Mouse (Mus musculus): Measurements from ENCODE around the gene Foxn3.

The Foxn3 gene

GRCm38 (mm10) chr12:99390429-99390828, 173.0 kb downstream of the Foxn3 start:
- no peak for DNase-seq (ENCODE audit: low spot score in 2 of 2)

GRCm38 (mm10) chr12:99389244-99389643, 174.1 kb downstream of the Foxn3 start:
- no peak for DNase-seq (ENCODE audit: low spot score in 2 of 2)

GRCm38 (mm10) chr12:99385897-99386834, 177.2 kb downstream of the Foxn3 start:
- DNase-seq (ENCODE audit: low spot score in 2 of 2): no peak

GRCm38 (mm10) chr12:99385073-99385472, 178.3 kb downstream of the Foxn3 start:
- DNase-seq (ENCODE audit: low spot score in 2 of 2): no peak

GRCm38 (mm10) chr12:99381317-99381716, 182.1 kb downstream of the Foxn3 start:
- DNase-seq (ENCODE audit: low spot score in 2 of 2): no peak

- DNase-seq (ENCODE audit: low spot score in 2 of 2): no peak
Measured at GRCm38 (mm10) chr12:99380855-99381262, 182.5 kb downstream of the Foxn3 start.

GRCm38 (mm10) chr12:99380124-99380523, 183.3 kb downstream of the Foxn3 start:
- DNase-seq (ENCODE audit: low spot score in 2 of 2): no peak

GRCm38 (mm10) chr12:99378284-99378683, 185.1 kb downstream of the Foxn3 start:
- no peak for DNase-seq (ENCODE audit: low spot score in 2 of 2)

GRCm38 (mm10) chr12:99377705-99378104, 185.7 kb downstream of the Foxn3 start:
- DNase-seq (ENCODE audit: low spot score in 2 of 2): no peak

- no peak for DNase-seq (ENCODE audit: low spot score in 2 of 2)
Measured at GRCm38 (mm10) chr12:99377069-99377468, 186.3 kb downstream of the Foxn3 start.

GRCm38 (mm10) chr12:99375878-99376454, 187.4 kb downstream of the Foxn3 start:
- peak in 1 of 2 experiments; percentile 53 for DNase-seq (ENCODE audit: low spot score in 2 of 2)

- no peak for DNase-seq (ENCODE audit: low spot score in 2 of 2)
Measured at GRCm38 (mm10) chr12:99375426-99375825, 188.0 kb downstream of the Foxn3 start.

- peak; percentile 76 to 82 for DNase-seq (ENCODE audit: low spot score in 2 of 2)
Measured at GRCm38 (mm10) chr12:99374099-99374600, 189.2 kb downstream of the Foxn3 start.

GRCm38 (mm10) chr12:99373584-99373983, 189.8 kb downstream of the Foxn3 start:
- DNase-seq (ENCODE audit: low spot score in 2 of 2): no peak

GRCm38 (mm10) chr12:99371500-99371899, 191.9 kb downstream of the Foxn3 start:
- DNase-seq (ENCODE audit: low spot score in 2 of 2): no peak

GRCm38 (mm10) chr12:99368251-99368650, 195.1 kb downstream of the Foxn3 start:
- no peak for DNase-seq (ENCODE audit: low spot score in 2 of 2)

- DNase-seq (ENCODE audit: low spot score in 2 of 2): no peak
Measured at GRCm38 (mm10) chr12:99365999-99366398, 197.4 kb downstream of the Foxn3 start.

- no peak for DNase-seq (ENCODE audit: low spot score in 2 of 2)
Measured at GRCm38 (mm10) chr12:99364201-99364600, 199.2 kb downstream of the Foxn3 start.

- no peak for DNase-seq (ENCODE audit: low spot score in 2 of 2)
Measured at GRCm38 (mm10) chr12:99363024-99363423, 200.4 kb downstream of the Foxn3 start.

- DNase-seq (ENCODE audit: low spot score in 2 of 2): no peak
Measured at GRCm38 (mm10) chr12:99361752-99362132, 201.6 kb downstream of the Foxn3 start.

GRCm38 (mm10) chr12:99360958-99361751, 202.2 kb downstream of the Foxn3 start:
- peak in 1 of 2 experiments; percentile 52 for DNase-seq (ENCODE audit: low spot score in 2 of 2)

GRCm38 (mm10) chr12:99358698-99359097, 204.7 kb downstream of the Foxn3 start:
- DNase-seq (ENCODE audit: low spot score in 2 of 2): no peak

All from right cerebral cortex, postnatal 10 days (tissue).